Mouse (Mus musculus): ENCODE results near the gene Nxpe4.

- TF ChIP-seq EP300 (IDR thresholded peaks at IDR 0.05; ENCODE audit: low read depth) (no peak), CTCF (IDR thresholded peaks at IDR 0.05; ENCODE audit: low read depth) (no peak)
These were observed 50.1 kb downstream of the Nxpe4 start for GRCm38 (mm10) chr9:48211912-48212311.
